Mouse (Mus musculus) hindbrain, embryonic 14.5 days (tissue): ENCODE measurements around the gene Slc9a5. TPM values are rescaled to one million over a fixed set of nuclear protein-coding genes. Genes with fewer than 3 reads are reported as not detected.

Experiments used
- ATAC-seq: fragments of 200-750 bp; cut with Nextera tagmentation; 2 replicates; pipeline ENCODE4 v1.8.0; 2017; ENCODE audit warnings: moderate number of reproducible peaks, mild to moderate bottlenecking, moderate TSS enrichment, moderate library complexity; ENCODE audit not compliant: low FRiP score
- DNase-seq: peaks from one replicate; pipeline ENCODE4 v3.0.0-alpha.2; 2015; ENCODE audit warnings: low spot score
- H3K27ac ChIP-seq: fragments of 300-500 bp; sonication (generic); 2 replicates; pipeline ENCODE4 v1.5.1; 2014; ENCODE audit warnings: mild to moderate bottlenecking, moderate library complexity
- H3K27me3 ChIP-seq: fragments of 300-500 bp; sonication (generic); 2 replicates; pipeline ENCODE4 v1.6.1; 2014; ENCODE audit warnings: mild to moderate bottlenecking, low read length, mixed read lengths; ENCODE audit not compliant: control insufficient read depth, insufficient read depth
- H3K36me3 ChIP-seq: fragments of 300-500 bp; sonication (generic); replicated peaks from 2 replicates; pipeline ENCODE4 v1.6.1; 2014; ENCODE audit not compliant: control insufficient read depth, insufficient read depth
- H3K4me1 ChIP-seq: fragments of 300-500 bp; sonication (generic); replicated peaks from 2 replicates; pipeline ENCODE4 v1.6.1; 2014; ENCODE audit warnings: antibody characterized with exemption, low read length, mixed read lengths; ENCODE audit not compliant: control insufficient read depth, insufficient read depth
- H3K4me2 ChIP-seq: fragments of 300-500 bp; sonication (generic); replicated peaks from 2 replicates; pipeline ENCODE4 v1.6.1; 2014; ENCODE audit warnings: mild to moderate bottlenecking, moderate library complexity
- H3K4me3 ChIP-seq: fragments of 300-500 bp; sonication (generic); replicated peaks from 2 replicates; pipeline ENCODE4 v1.5.1; 2014; ENCODE audit warnings: mild to moderate bottlenecking, low read length
- H3K9ac ChIP-seq: fragments of 300-500 bp; sonication (generic); 2 replicates; pipeline ENCODE4 v1.6.1; 2014
- H3K9me3 ChIP-seq: fragments of 300-500 bp; sonication (generic); 2 replicates; pipeline ENCODE4 v1.6.1; 2016; ENCODE audit warnings: low read length; ENCODE audit not compliant: control insufficient read depth
- WGBS: fragments of 180-500 bp; shearing (Covaris S2); extraction: QIAGEN DNeasy Blood & Tissue Kit; methylation state at CpG from one replicate; pipeline ENCODE4 v1.1.7; 2014; 5-methylcytosine and 5-hydroxymethylcytosine counted together
- polyA plus RNA-seq: library from polyadenylated mRNA; unstranded; fragments of >200 nt; fragmentation: Nextera tagmentation; extraction: Ambion mirVana; gene quantifications from 2 replicates; pipeline ENCODE4 v1.2.1, GENCODE M21; 2014

Slc9a5 gene
- polyA plus RNA-seq, 1 experiment from 2014 or later, result 11.4 TPM

GRCm38 (mm10) chr8:105318662-105319190, 29.9 kb upstream of the Slc9a5 start:
- no peak overlapping the region for H3K4me3 ChIP-seq
- H3K27me3 ChIP-seq, result no peaks in the 10 kb centered on the region
- no peak overlapping the region for H3K4me2 ChIP-seq
- WGBS, result 84% methylated on average over 11 of the region's 11 CpGs
- ATAC-seq, result no peak
- no peak overlapping the region for H3K9ac ChIP-seq
- peaks cover 83% of the 10 kb centered on the region for H3K36me3 ChIP-seq
- no peak for DNase-seq
- no peak overlapping the region for H3K27ac ChIP-seq
- H3K4me1 ChIP-seq, result no peaks in the 10 kb centered on the region
- no peaks in the 10 kb centered on the region for H3K9me3 ChIP-seq

GRCm38 (mm10) chr8:105323183-105323582, 25.5 kb upstream of the Slc9a5 start:
- Histone ChIP-seq H3K27me3 (no peaks in the 10 kb centered on the region), H3K4me1 (peaks cover 19% of the 10 kb centered on the region), H3K4me2 (no peak overlapping the region), H3K9me3 (no peaks in the 10 kb centered on the region), H3K4me3 (no peak overlapping the region), H3K36me3 (peaks cover 43% of the 10 kb centered on the region), H3K9ac (no peak overlapping the region), H3K27ac (no peak overlapping the region)
- ATAC-seq (no peak), DNase-seq (no peak)
- 96% methylated on average over 4 of the region's 4 CpGs for WGBS

GRCm38 (mm10) chr8:105325641-105326093, 23.0 kb upstream of the Slc9a5 start:
- Histone ChIP-seq H3K27me3 (no peaks in the 10 kb centered on the region), H3K36me3 (peaks cover 49% of the 10 kb centered on the region), H3K9me3 (no peaks in the 10 kb centered on the region), H3K4me2 (peak overlapping the region; percentile 90), H3K4me1 (peaks cover 19% of the 10 kb centered on the region), H3K9ac (peak overlapping the region; percentile 85), H3K27ac (peak overlapping the region; percentile 73), H3K4me3 (peak overlapping the region; percentile 65)
- WGBS, result under 1% methylated on average over 12 of the region's 12 CpGs
- DNase-seq (no peak), ATAC-seq (peak; percentile 63)

- under 1% methylated on average over 36 of the region's 36 CpGs for WGBS
- H3K27me3 ChIP-seq, result no peaks in the 10 kb centered on the region
- peak within 1 kb of the TSS; percentile 76 for H3K27ac ChIP-seq
- peaks cover 54% of the 10 kb centered on the region for H3K36me3 ChIP-seq
- DNase-seq (peak; percentile 95), ATAC-seq (peak; percentile 90)
- no peaks in the 10 kb centered on the region for H3K9me3 ChIP-seq
- H3K4me1 ChIP-seq, result peaks cover 19% of the 10 kb centered on the region
- H3K4me3 ChIP-seq, result peak within 1 kb of the TSS; percentile 65
- peak within 1 kb of the TSS; percentile 85 for H3K9ac ChIP-seq
- peak within 1 kb of the TSS; percentile 90 for H3K4me2 ChIP-seq
These were observed 22.4 kb upstream of the Slc9a5 start, which contains the start of the genes Lrrc29 and Tmem208 for GRCm38 (mm10) chr8:105326141-105326672. Lrrc29 (minus strand) TSS chr8:105326278. Tmem208 (plus strand) TSS chr8:105326354.

GRCm38 (mm10) chr8:105326968-105327367, 21.7 kb upstream of the Slc9a5 start:
- Histone ChIP-seq H3K27ac (peak overlapping the region; percentile 76; the same call in 1 of the 2 replicates), H3K4me3 (peak overlapping the region; percentile 65), H3K4me2 (peak overlapping the region; percentile 90), H3K36me3 (peaks cover 55% of the 10 kb centered on the region), H3K9me3 (no peaks in the 10 kb centered on the region), H3K27me3 (no peaks in the 10 kb centered on the region), H3K4me1 (peaks cover 19% of the 10 kb centered on the region), H3K9ac (peak overlapping the region; percentile 65)
- no peak for DNase-seq
- ATAC-seq, result no peak
- 44% methylated on average over 6 of the region's 6 CpGs for WGBS

GRCm38 (mm10) chr8:105330325-105330724, 18.3 kb upstream of the Slc9a5 start:
- no peak overlapping the region for H3K4me3 ChIP-seq
- no peak for DNase-seq
- no peak overlapping the region for H3K4me2 ChIP-seq
- no peak overlapping the region for H3K27ac ChIP-seq
- H3K27me3 ChIP-seq, result no peaks in the 10 kb centered on the region
- H3K36me3 ChIP-seq, result peaks cover 60% of the 10 kb centered on the region
- H3K4me1 ChIP-seq, result peaks cover 11% of the 10 kb centered on the region
- 95% methylated on average over 12 of the region's 12 CpGs for WGBS
- H3K9me3 ChIP-seq, result no peaks in the 10 kb centered on the region
- H3K9ac ChIP-seq, result no peak overlapping the region
- no peak for ATAC-seq

GRCm38 (mm10) chr8:105331469-105331868, 17.2 kb upstream of the Slc9a5 start:
- Histone ChIP-seq H3K4me1 (peaks cover 8% of the 10 kb centered on the region), H3K27ac (no peak overlapping the region), H3K27me3 (no peaks in the 10 kb centered on the region), H3K4me2 (no peak overlapping the region), H3K9me3 (no peaks in the 10 kb centered on the region), H3K4me3 (no peak overlapping the region), H3K36me3 (peaks cover 60% of the 10 kb centered on the region), H3K9ac (no peak overlapping the region)
- WGBS, result 95% methylated on average over 22 of the region's 22 CpGs
- DNase-seq (no peak), ATAC-seq (no peak)

GRCm38 (mm10) chr8:105331931-105332330, 16.7 kb upstream of the Slc9a5 start:
- ATAC-seq, result no peak
- Histone ChIP-seq H3K4me3 (no peak overlapping the region), H3K36me3 (peaks cover 60% of the 10 kb centered on the region), H3K9me3 (no peaks in the 10 kb centered on the region), H3K4me2 (no peak overlapping the region), H3K27me3 (no peaks in the 10 kb centered on the region), H3K4me1 (peaks cover 7% of the 10 kb centered on the region), H3K9ac (no peak overlapping the region), H3K27ac (no peak overlapping the region)
- WGBS, result 97% methylated on average over 9 of the region's 9 CpGs
- DNase-seq, result no peak

- H3K36me3 ChIP-seq, result peaks cover 60% of the 10 kb centered on the region
- H3K4me3 ChIP-seq, result no peak overlapping the region
These were observed 16.1 kb upstream of the Slc9a5 start for GRCm38 (mm10) chr8:105332523-105332922.

More at GRCm38 (mm10) chr8:105332523-105332922, 16.1 kb upstream of the Slc9a5 start:
- no peak overlapping the region for H3K9ac ChIP-seq
- no peak for ATAC-seq
- no peak for DNase-seq
- H3K27ac ChIP-seq, result no peak overlapping the region
- H3K4me2 ChIP-seq, result no peak overlapping the region
- peaks cover under 1% of the 10 kb centered on the region for H3K4me1 ChIP-seq
- H3K9me3 ChIP-seq, result no peaks in the 10 kb centered on the region
- WGBS, result 94% methylated on average over 2 of the region's 2 CpGs
- no peaks in the 10 kb centered on the region for H3K27me3 ChIP-seq
